Mouse (Mus musculus) adrenal gland, adult 2 months (tissue): ENCODE measurements at regions not wholly inside any gene's neighbourhood (a gene's known extent, or its start where the extent isn't known, plus 50 kb on each side); places are given as distances from the start of the nearest gene placed in this dataset.

Experiments
- DNase-seq: peaks from one replicate; pipeline ENCODE4 v3.0.0; 2021

GRCm38 (mm10) chr16:29950791-29951190 is 113.4 kb upstream of the Hes1 start:
- DNase-seq: no peak

- DNase-seq: no peak
Measured at GRCm38 (mm10) chr16:29954700-29955099, 109.5 kb upstream of the Hes1 start.

- no peak for DNase-seq
Measured at GRCm38 (mm10) chr16:29956904-29957303, 107.3 kb upstream of the Hes1 start.

GRCm38 (mm10) chr16:29959939-29960637 is 104.1 kb upstream of the Hes1 start:
- no peak for DNase-seq

- no peak for DNase-seq
Measured at GRCm38 (mm10) chr16:29963284-29963683, 100.9 kb upstream of the Hes1 start.

DNA sequence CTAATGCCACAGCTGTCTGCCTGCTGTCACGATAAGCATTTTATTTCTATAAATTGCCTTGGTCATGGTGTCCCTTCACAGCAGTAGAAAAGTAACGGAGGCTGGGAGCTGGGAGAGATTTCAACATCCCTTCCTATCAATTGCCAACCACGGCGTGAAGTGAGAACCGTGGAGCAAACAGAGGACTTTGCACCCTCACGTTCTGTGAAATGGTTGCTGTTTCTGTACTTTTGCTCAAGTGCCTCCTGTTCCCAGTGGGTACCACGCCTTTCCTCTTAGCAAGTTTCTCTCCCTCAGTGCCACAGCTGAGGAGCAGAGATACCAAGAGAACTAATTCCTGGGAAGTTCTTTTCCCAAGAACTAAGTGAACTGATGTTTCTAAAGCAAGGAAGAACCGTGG is 99.6 kb upstream of the Hes1 start:
- no peak for DNase-seq

DNA sequence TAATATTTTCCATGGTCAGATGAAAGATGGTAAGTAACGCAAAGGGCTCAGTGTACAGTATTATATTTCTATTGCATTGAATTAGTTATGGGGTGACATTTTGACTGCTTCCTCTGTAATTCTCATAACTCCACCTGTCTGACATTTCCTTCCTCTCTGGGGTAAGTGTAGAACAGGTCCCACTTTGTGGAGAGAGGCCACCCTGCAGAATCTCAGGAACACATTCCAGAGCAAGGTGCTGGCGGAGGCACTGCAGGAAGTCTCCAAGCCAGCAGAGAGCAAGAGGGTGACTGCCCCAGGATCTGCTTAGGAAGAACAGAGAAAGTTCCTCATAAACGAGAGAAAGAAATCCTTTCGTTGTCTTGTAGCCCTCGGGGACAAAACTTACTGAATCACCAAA is 95.4 kb upstream of the Hes1 start:
- no peak for DNase-seq

DNA sequence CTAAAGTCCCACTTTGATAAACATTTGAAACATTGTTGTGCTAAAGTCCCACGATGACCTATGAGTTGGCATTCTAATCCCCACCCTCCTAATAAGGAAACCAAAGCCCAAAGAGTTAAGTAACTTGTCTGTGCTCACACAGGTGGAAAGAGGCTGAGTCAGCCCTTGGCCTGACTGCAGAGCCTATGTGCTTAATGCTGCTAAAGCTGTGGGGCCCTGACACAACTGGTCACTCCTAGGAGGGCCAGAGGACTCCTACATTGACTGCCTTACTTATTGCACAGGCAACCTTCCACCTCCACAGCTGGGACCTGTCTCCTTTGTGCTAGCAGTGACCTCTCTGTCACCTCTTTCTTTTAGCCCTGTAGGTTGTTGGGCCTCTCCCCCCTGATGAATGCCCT is 91.4 kb upstream of the Hes1 start:
- no peak for DNase-seq

GRCm38 (mm10) chr16:29973250-29973649 is 90.9 kb upstream of the Hes1 start:
- DNase-seq: peak; percentile 45

- DNase-seq: no peak
Measured at GRCm38 (mm10) chr16:29975800-29976199, 88.4 kb upstream of the Hes1 start.

- DNase-seq: no peak
Measured at GRCm38 (mm10) chr16:29977011-29977410, 87.2 kb upstream of the Hes1 start.

GRCm38 (mm10) chr16:29977711-29978110 is 86.5 kb upstream of the Hes1 start:
- no peak for DNase-seq

DNA sequence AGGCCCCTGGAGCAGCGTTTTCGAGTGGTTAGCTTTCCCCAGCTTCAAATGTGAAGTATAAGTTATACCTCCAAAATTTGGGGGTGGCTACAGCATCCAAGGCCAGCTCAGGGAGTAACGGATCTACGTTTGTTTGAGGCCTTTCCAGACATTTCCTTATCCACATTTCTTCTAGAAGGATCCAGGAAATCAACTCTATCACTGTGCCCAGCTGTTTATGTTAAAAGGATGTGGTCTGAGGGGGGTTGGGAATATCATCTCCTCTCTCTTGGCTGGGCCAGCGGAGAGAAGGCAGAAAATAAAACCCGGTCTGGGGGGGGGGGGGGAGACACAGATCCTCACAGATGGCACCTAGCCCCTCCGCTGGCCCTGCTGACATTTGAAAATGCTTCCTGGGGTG is 85.1 kb upstream of the Hes1 start:
- DNase-seq: no peak

GRCm38 (mm10) chr16:29981543-29981942 is 82.6 kb upstream of the Hes1 start:
- DNase-seq: no peak

GRCm38 (mm10) chr16:29982224-29982785 is 81.9 kb upstream of the Hes1 start:
- no peak for DNase-seq

- no peak for DNase-seq
Measured at GRCm38 (mm10) chr16:29983161-29983560, 81.0 kb upstream of the Hes1 start.

GRCm38 (mm10) chr16:29985126-29985931 is 78.9 kb upstream of the Hes1 start:
- DNase-seq: no peak

- DNase-seq: no peak
Measured at GRCm38 (mm10) chr16:29987595-29987994, 76.6 kb upstream of the Hes1 start.

DNA sequence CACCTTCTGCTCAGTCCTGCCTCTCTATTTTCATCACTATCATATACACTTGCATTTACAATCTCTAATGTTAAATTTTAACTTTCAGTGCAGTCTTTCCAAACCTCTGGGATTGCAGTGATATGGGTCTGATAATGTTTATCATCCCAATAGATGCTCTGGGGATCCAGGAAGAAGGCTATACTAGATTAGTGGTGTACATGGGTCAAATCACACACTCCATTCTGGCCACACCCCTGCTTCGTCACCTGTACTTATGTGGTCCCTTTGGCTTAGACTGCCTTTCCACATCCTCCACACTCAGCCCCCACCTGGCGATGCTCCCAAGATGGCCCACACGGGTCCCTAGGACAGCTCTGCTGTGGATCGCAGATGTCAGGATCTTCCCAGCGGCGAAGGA is 76.2 kb upstream of the Hes1 start:
- DNase-seq: no peak

DNA sequence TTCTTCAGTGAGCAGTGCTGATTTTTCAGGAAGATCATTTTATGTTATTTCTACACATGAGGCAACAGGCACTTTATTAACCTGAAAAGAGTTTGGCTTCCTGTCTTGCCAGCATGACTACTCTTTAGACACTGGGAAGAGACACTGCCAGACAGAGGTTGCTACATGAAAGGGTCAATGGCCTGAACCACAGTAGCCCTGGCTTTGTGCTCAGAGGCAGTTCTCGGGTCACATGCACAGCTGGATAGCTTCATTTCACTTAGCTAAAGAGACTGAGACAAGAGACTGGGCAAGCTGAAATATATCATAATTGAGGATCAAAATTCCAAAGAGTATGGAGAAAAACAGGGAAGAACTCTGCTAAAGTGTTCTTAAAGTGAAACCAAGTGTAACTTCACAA is 74.9 kb upstream of the Hes1 start:
- DNase-seq: no peak

- DNase-seq: no peak
Measured at GRCm38 (mm10) chr16:29990393-29990792, 73.8 kb upstream of the Hes1 start.

DNA sequence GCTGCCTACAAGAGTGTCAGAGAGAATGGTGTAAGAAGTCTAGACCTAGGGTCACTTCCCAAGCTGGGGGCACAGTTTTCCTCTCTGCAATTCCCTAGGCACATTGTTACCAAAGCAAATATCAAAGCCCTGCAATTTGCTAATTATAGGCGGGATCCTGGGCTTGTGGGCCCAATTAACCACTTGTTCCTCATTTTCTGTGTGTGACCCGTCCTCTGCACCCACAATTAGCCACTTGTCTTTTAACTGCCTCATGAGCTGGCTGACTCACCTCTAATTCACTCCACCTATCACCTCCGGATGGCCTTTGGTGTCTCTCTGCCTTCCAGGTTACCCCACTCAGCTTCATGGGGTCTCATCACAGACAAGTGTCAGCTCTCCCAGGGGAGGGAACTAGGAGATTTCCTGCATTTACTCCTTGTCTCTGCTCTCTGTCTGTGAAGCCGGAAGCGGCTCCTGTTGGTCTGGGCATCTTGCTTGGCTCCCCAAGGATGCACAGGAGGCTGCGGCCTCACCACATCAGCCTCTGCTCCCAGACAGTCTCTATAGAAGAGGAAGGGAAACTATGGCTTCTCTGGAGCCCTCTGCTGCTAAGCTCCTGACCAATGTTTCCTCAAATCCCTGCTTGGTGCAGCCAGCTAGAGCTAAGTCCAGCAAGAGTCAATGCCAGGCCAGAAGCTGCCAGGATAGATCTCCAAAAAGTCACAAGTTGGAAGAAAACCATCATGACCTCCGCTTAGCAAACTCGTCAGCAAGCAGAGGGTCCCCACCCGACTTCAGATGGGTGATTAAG is 73.2 kb upstream of the Hes1 start:
- no peak for DNase-seq
